Mouse (Mus musculus): ENCODE results near the gene Rrbp1. TPM values are rescaled to one million over a fixed set of nuclear protein-coding genes. Genes with fewer than 3 reads are reported as not detected.
A peak's percentile ranks its signal among the peaks of the same experiment; 100 is the strongest.

The Rrbp1 gene
- polyA plus RNA-seq, 1 experiment from 2014 or later: 130 TPM

GRCm38 (mm10) chr2:143951028-143951420 is 60.0 kb downstream of the Rrbp1 start:
- peaks cover 91% of the 10 kb centered on the region for H3K36me3 ChIP-seq
- H3K4me2 ChIP-seq: no peak overlapping the region
- no peak overlapping the region for H3K9ac ChIP-seq
- H3K27ac ChIP-seq: no peak overlapping the region
- no peak overlapping the region for H3K4me3 ChIP-seq (replicated peaks)
- no peaks in the 10 kb centered on the region for H3K27me3 ChIP-seq (replicated peaks)
- WGBS: 63% methylated on average over 1 of the region's 1 CpGs
- H3K4me1 ChIP-seq: no peaks in the 10 kb centered on the region
- no peaks in the 10 kb centered on the region for H3K9me3 ChIP-seq
- no peak for ATAC-seq (ENCODE audit: insufficient read depth, low FRiP score, low read depth)

- no peak overlapping the region for H3K4me3 ChIP-seq (replicated peaks)
- no peaks in the 10 kb centered on the region for H3K27me3 ChIP-seq (replicated peaks)
- peaks cover 92% of the 10 kb centered on the region for H3K36me3 ChIP-seq
- ATAC-seq (ENCODE audit: insufficient read depth, low FRiP score, low read depth): no peak
- H3K9ac ChIP-seq: no peak overlapping the region
- WGBS: 67% methylated on average over 5 of the region's 5 CpGs
- H3K27ac ChIP-seq: no peak overlapping the region
- H3K9me3 ChIP-seq: no peaks in the 10 kb centered on the region
- no peak overlapping the region for H3K4me2 ChIP-seq
- no peaks in the 10 kb centered on the region for H3K4me1 ChIP-seq
These were observed 60.6 kb downstream of the Rrbp1 start for GRCm38 (mm10) chr2:143950290-143951027.

- H3K4me3 ChIP-seq (replicated peaks): no peak overlapping the region
- no peak overlapping the region for H3K27ac ChIP-seq
- 90% methylated on average over 6 of the region's 6 CpGs for WGBS
- H3K36me3 ChIP-seq: peaks cover 90% of the 10 kb centered on the region
- H3K9ac ChIP-seq: no peak overlapping the region
- no peaks in the 10 kb centered on the region for H3K27me3 ChIP-seq (replicated peaks)
- H3K9me3 ChIP-seq: no peaks in the 10 kb centered on the region
- H3K4me2 ChIP-seq: no peak overlapping the region
- no peaks in the 10 kb centered on the region for H3K4me1 ChIP-seq
- ATAC-seq (ENCODE audit: insufficient read depth, low FRiP score, low read depth): no peak
These were observed 61.8 kb downstream of the Rrbp1 start for GRCm38 (mm10) chr2:143949217-143949616.

- 77% methylated on average over 4 of the region's 4 CpGs for WGBS
- no peak for ATAC-seq (ENCODE audit: insufficient read depth, low FRiP score, low read depth)
These were observed 62.6 kb downstream of the Rrbp1 start for GRCm38 (mm10) chr2:143948416-143948815.

GRCm38 (mm10) chr2:143947981-143948380 is 63.1 kb downstream of the Rrbp1 start:
- 86% methylated on average over 3 of the region's 3 CpGs for WGBS

More at GRCm38 (mm10) chr2:143948416-143948815, 62.6 kb downstream of the Rrbp1 start:
- no peaks in the 10 kb centered on the region for H3K27me3 ChIP-seq (replicated peaks)
- no peak overlapping the region for H3K9ac ChIP-seq
- no peak overlapping the region for H3K4me3 ChIP-seq (replicated peaks)
- no peaks in the 10 kb centered on the region for H3K4me1 ChIP-seq
- peaks cover 92% of the 10 kb centered on the region for H3K36me3 ChIP-seq
- H3K27ac ChIP-seq: no peak overlapping the region
- no peak overlapping the region for H3K4me2 ChIP-seq
- no peaks in the 10 kb centered on the region for H3K9me3 ChIP-seq

GRCm38 (mm10) chr2:143946399-143946798 is 64.7 kb downstream of the Rrbp1 start:
- Histone ChIP-seq H3K9me3 (no peaks in the 10 kb centered on the region), H3K4me1 (no peaks in the 10 kb centered on the region), H3K27ac (no peak overlapping the region), H3K36me3 (peaks cover 79% of the 10 kb centered on the region), H3K4me2 (no peak overlapping the region), H3K9ac (no peak overlapping the region), H3K4me3 (replicated peaks) (no peak overlapping the region), H3K27me3 (replicated peaks) (no peaks in the 10 kb centered on the region)
- 89% methylated on average over 2 of the region's 2 CpGs for WGBS
- no peak for ATAC-seq (ENCODE audit: insufficient read depth, low FRiP score, low read depth)

More at GRCm38 (mm10) chr2:143947981-143948380, 63.1 kb downstream of the Rrbp1 start:
- Histone ChIP-seq H3K9me3 (no peaks in the 10 kb centered on the region), H3K36me3 (peaks cover 90% of the 10 kb centered on the region), H3K4me3 (replicated peaks) (no peak overlapping the region), H3K27me3 (replicated peaks) (no peaks in the 10 kb centered on the region), H3K4me2 (no peak overlapping the region), H3K9ac (no peak overlapping the region), H3K4me1 (no peaks in the 10 kb centered on the region), H3K27ac (no peak overlapping the region)
- ATAC-seq (ENCODE audit: insufficient read depth, low FRiP score, low read depth): no peak

- Histone ChIP-seq H3K9me3 (no peaks in the 10 kb centered on the region), H3K27ac (no peak overlapping the region), H3K36me3 (peaks cover 78% of the 10 kb centered on the region), H3K4me2 (no peak overlapping the region), H3K9ac (no peak overlapping the region), H3K4me3 (replicated peaks) (no peak overlapping the region), H3K4me1 (no peaks in the 10 kb centered on the region), H3K27me3 (replicated peaks) (no peaks in the 10 kb centered on the region)
- WGBS: 82% methylated on average over 7 of the region's 7 CpGs
- peak; percentile 24; the same call in 1 of the 2 replicates for ATAC-seq (ENCODE audit: insufficient read depth, low FRiP score, low read depth)
These were observed 65.5 kb downstream of the Rrbp1 start for GRCm38 (mm10) chr2:143945466-143946075.

- Histone ChIP-seq H3K4me1 (no peaks in the 10 kb centered on the region), H3K9me3 (no peaks in the 10 kb centered on the region), H3K9ac (no peak overlapping the region), H3K27me3 (replicated peaks) (no peaks in the 10 kb centered on the region), H3K27ac (no peak overlapping the region), H3K4me2 (no peak overlapping the region), H3K36me3 (peaks cover 80% of the 10 kb centered on the region), H3K4me3 (replicated peaks) (no peak overlapping the region)
- ATAC-seq (ENCODE audit: insufficient read depth, low FRiP score, low read depth): no peak
- 87% methylated on average over 3 of the region's 3 CpGs for WGBS
These were observed 66.3 kb downstream of the Rrbp1 start for GRCm38 (mm10) chr2:143944796-143945195.

- Histone ChIP-seq H3K27ac (no peak overlapping the region), H3K9ac (no peak overlapping the region), H3K4me2 (no peak overlapping the region), H3K9me3 (no peaks in the 10 kb centered on the region), H3K4me3 (replicated peaks) (no peak overlapping the region), H3K4me1 (no peaks in the 10 kb centered on the region), H3K27me3 (replicated peaks) (no peaks in the 10 kb centered on the region), H3K36me3 (peaks cover 39% of the 10 kb centered on the region)
- 83% methylated on average over 5 of the region's 5 CpGs for WGBS
- ATAC-seq (ENCODE audit: insufficient read depth, low FRiP score, low read depth): no peak
These were observed 70.7 kb downstream of the Rrbp1 start for GRCm38 (mm10) chr2:143940406-143940805.

- Histone ChIP-seq H3K9ac (no peak overlapping the region), H3K4me1 (no peaks in the 10 kb centered on the region), H3K9me3 (no peaks in the 10 kb centered on the region), H3K27me3 (replicated peaks) (no peaks in the 10 kb centered on the region), H3K4me2 (no peak overlapping the region), H3K27ac (no peak overlapping the region), H3K4me3 (replicated peaks) (no peak overlapping the region), H3K36me3 (peaks cover 18% of the 10 kb centered on the region)
- WGBS: 51% methylated on average over 2 of the region's 2 CpGs
- ATAC-seq (ENCODE audit: insufficient read depth, low FRiP score, low read depth): no peak
These were observed 73.2 kb downstream of the Rrbp1 start for GRCm38 (mm10) chr2:143937861-143938260.

- Histone ChIP-seq H3K9me3 (no peaks in the 10 kb centered on the region), H3K36me3 (no peaks in the 10 kb centered on the region), H3K4me3 (replicated peaks) (no peak overlapping the region), H3K9ac (no peak overlapping the region), H3K27me3 (replicated peaks) (no peaks in the 10 kb centered on the region), H3K4me1 (peaks cover 4% of the 10 kb centered on the region), H3K27ac (no peak overlapping the region), H3K4me2 (no peak overlapping the region)
- ATAC-seq (ENCODE audit: insufficient read depth, low FRiP score, low read depth): no peak
- 83% methylated on average over 8 of the region's 8 CpGs for WGBS
These were observed 76.6 kb downstream of the Rrbp1 start for GRCm38 (mm10) chr2:143934439-143934838.

GRCm38 (mm10) chr2:143933516-143933915 is 77.5 kb downstream of the Rrbp1 start:
- 90% methylated on average over 5 of the region's 5 CpGs for WGBS
- Histone ChIP-seq H3K27ac (no peak overlapping the region), H3K4me2 (no peak overlapping the region)

More at GRCm38 (mm10) chr2:143933516-143933915, 77.5 kb downstream of the Rrbp1 start:
- ATAC-seq (ENCODE audit: insufficient read depth, low FRiP score, low read depth): no peak
- no peaks in the 10 kb centered on the region for H3K27me3 ChIP-seq (replicated peaks)
- H3K36me3 ChIP-seq: no peaks in the 10 kb centered on the region
- no peaks in the 10 kb centered on the region for H3K9me3 ChIP-seq
- no peak overlapping the region for H3K9ac ChIP-seq
- H3K4me1 ChIP-seq: peaks cover 4% of the 10 kb centered on the region
- no peak overlapping the region for H3K4me3 ChIP-seq (replicated peaks)

Measured in stomach, embryonic 15.5 days (tissue).